In genomic region chr9:110653655-110654461, GRCm38 (mm10) we compare ENCODE assay signal across 8 mouse cellular contexts. TPM values are rescaled to one million over a fixed set of nuclear protein-coding genes. Genes with fewer than 3 reads are reported as not detected.
A peak's percentile ranks its signal among the peaks of the same experiment; 100 is the strongest.
DNase-seq lines count a peak whose midpoint lies in the region; ATAC-seq lines count a peak whose summit lies in the region.

Gene Nbeal2 (minus strand): TSS chr9:110654161.

- H3K27ac ChIP-seq in hindbrain, embryonic 15.5 days (replicated peaks), result no peak within 1 kb of the TSS

- under 1% methylated on average over 65 of the region's 75 CpGs for WGBS in hindbrain, embryonic 15.5 days

- peak; percentile 62 for ATAC-seq in hindbrain, embryonic 15.5 days (ENCODE audit: low FRiP score, low read depth)

- peak within 1 kb of the TSS; percentile 53 for H3K4me3 ChIP-seq in hindbrain, embryonic 15.5 days

- peak; percentile 80 for DNase-seq in T-cell, adult 2 months (ENCODE audit: low spot score)
- peak; percentile 78 to 82 for DNase-seq in cerebellum, postnatal 36 days
- peak; percentile 95 for DNase-seq in gastrocnemius, adult 18-20 months (ENCODE audit: low spot score)
- DNase-seq in left cerebral cortex, adult 11 months (ENCODE audit: low spot score), result peak; percentile 64
- DNase-seq in lung, postnatal 36 days, result peak; percentile 98
- DNase-seq in retina, embryonic 14.5 days (ENCODE audit: low spot score), result peak; percentile 91
- peak; percentile 77 for DNase-seq in thymus, postnatal 4 days

- peaks cover 60% of the 10 kb centered on the region for H3K4me1 ChIP-seq in hindbrain, embryonic 15.5 days (replicated peaks)

- peak within 1 kb of the TSS; percentile 68 for H3K9ac ChIP-seq in hindbrain, embryonic 15.5 days

- H3K4me2 ChIP-seq in hindbrain, embryonic 15.5 days, result peak within 1 kb of the TSS; percentile 87

- peaks cover 8% of the 10 kb centered on the region; the same call in 1 of the 2 replicates for H3K27me3 ChIP-seq in hindbrain, embryonic 15.5 days

- H3K9me3 ChIP-seq in hindbrain, embryonic 15.5 days, result no peaks in the 10 kb centered on the region

- no peaks in the 10 kb centered on the region for H3K36me3 ChIP-seq in hindbrain, embryonic 15.5 days

RNA-seq across cellular contexts. Expression of gene Nbeal2, which starts in this region (rescaled TPM):
- 1 to 10 TPM; 3.6 to 3.7 TPM for total RNA-seq in gastrocnemius, adult 18-20 months (2021)
- 3.5 and 4.3 TPM in 2 replicates for polyA plus RNA-seq in hindbrain, embryonic 15.5 days (2015; fragmentation: Nextera tagmentation; extraction: Ambion mirVana)
